Mouse (Mus musculus) liver, embryonic 13.5 days (tissue): ENCODE data around the gene Safb. TPM values are rescaled to one million over a fixed set of nuclear protein-coding genes. Genes with fewer than 3 reads are reported as not detected.

Experiments used
- polyA plus RNA-seq: library from polyadenylated mRNA; unstranded; fragments of >200 nt; fragmentation: Nextera tagmentation; extraction: Ambion mirVana; gene quantifications from 2 replicates; pipeline ENCODE4 v1.2.1, GENCODE M21; 2015

The Safb gene
- polyA plus RNA-seq, 1 experiment from 2014 or later: 44.4 TPM

Other genes with a start within 250 kb of the Safb start
- 6.2 and 7.6 TPM in 2 replicates for gene Ptprs, start 108.3 kb upstream of the Safb start, polyA plus RNA-seq
- not detected in 2 replicates for gene Znrf4, start 72.4 kb upstream of the Safb start, polyA plus RNA-seq
- gene Gm20219, start 30.4 kb upstream of the Safb start, polyA plus RNA-seq: 0.08 and 0.14 TPM in 2 replicates
- gene Safb2, start 240 bp upstream of the Safb start, polyA plus RNA-seq: 37.5 and 40.7 TPM in 2 replicates
- gene 2410015M20Rik, start 24.9 kb downstream of the Safb start, polyA plus RNA-seq: 157 and 167 TPM in 2 replicates
- 1,217 and 1,404 TPM in 2 replicates for gene Rpl36, start 28.6 kb downstream of the Safb start, polyA plus RNA-seq
- gene Lonp1, start 42.1 kb downstream of the Safb start, polyA plus RNA-seq: 41.0 and 42.2 TPM in 2 replicates
- gene Catsperd, start 43.3 kb downstream of the Safb start, polyA plus RNA-seq: 0.37 and 0.64 TPM in 2 replicates
- gene Ranbp3, start 88.5 kb downstream of the Safb start, polyA plus RNA-seq: 49.6 and 50.8 TPM in 2 replicates
- gene Ndufa11, start 132.9 kb downstream of the Safb start, polyA plus RNA-seq: 229 and 268 TPM in 2 replicates
- 2.6 and 3.2 TPM in 2 replicates for gene Vmac, start 133.2 kb downstream of the Safb start, polyA plus RNA-seq
- gene Nrtn, start 172.7 kb downstream of the Safb start, polyA plus RNA-seq: 1.00 and 1.0 TPM in 2 replicates
- gene Dus3l, start 179.9 kb downstream of the Safb start, polyA plus RNA-seq: 17.2 and 17.5 TPM in 2 replicates
- gene Prr22, start 185.4 kb downstream of the Safb start, polyA plus RNA-seq: 0.45 and 0.61 TPM in 2 replicates
- 10.1 and 10.7 TPM in 2 replicates for gene Rfx2, start 246.2 kb downstream of the Safb start, polyA plus RNA-seq